Mouse (Mus musculus): Measurements from ENCODE around the gene Emp3. TPM values are rescaled to one million over a fixed set of nuclear protein-coding genes. Genes with fewer than 3 reads are reported as not detected.

Gene Emp3
- polyA plus RNA-seq, 1 experiment from 2014 or later: 61.6 TPM

DNA sequence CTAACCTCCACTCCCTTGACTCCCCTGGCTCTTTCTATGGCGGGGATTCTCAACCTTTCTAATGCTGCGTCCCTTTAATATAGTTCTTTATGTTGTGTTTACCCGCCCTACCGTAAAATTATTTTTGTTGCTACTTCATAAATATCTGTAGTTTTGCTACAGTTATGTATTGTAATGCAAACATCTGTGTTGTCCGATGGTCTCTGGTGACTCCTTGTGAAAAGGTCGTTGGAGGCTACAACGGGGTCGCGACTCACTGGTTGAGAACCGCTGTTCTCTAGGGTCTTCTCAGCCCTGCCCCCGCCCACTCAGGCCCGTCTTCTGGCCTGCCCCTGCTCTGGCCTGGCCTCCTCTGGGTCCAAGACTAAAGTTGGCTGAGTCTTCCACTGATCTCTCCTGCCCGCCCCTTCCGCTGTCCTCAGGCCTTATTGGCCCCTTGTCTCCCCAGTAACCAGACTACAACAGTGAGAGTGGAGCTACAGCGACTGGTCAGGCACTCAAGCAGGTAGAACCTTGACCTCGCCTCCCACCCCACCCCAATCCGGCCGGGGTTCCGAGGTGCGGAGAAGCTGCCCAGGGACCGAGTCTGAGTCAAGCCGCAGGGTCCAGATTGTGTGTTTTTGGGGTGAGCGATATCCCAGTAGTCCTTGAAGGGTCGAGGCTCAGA is 2.7 kb upstream of the Emp3 start, which contains the start of gene Ccdc114:
Gene Ccdc114 (plus strand): TSS at position 311 of the 667 bp plus-strand sequence.
- H3K4me2 ChIP-seq: peak within 1 kb of the TSS; percentile 76
- H3K27me3 ChIP-seq: 0 out of 2 replicates have a peak, but pooled peaks cover 3% of the 10 kb centered on the region
- DNase-seq: peak; percentile 52
- peak within 1 kb of the TSS; percentile 86 for H3K27ac ChIP-seq
- peak; percentile 66 for ATAC-seq (ENCODE audit: low read depth)
- no peaks in the 10 kb centered on the region for H3K9me3 ChIP-seq (replicated peaks)
- H3K4me1 ChIP-seq (replicated peaks): peaks cover 60% of the 10 kb centered on the region
- H3K36me3 ChIP-seq: peaks cover 3% of the 10 kb centered on the region; the same call in 1 of the 2 replicates
- peak within 1 kb of the TSS; percentile 58 for H3K4me3 ChIP-seq (replicated peaks)
- 2% methylated on average over 24 of the region's 24 CpGs for WGBS (ENCODE audit: insufficient replicate concordance)
- H3K9ac ChIP-seq: peak within 1 kb of the TSS; percentile 60

DNA sequence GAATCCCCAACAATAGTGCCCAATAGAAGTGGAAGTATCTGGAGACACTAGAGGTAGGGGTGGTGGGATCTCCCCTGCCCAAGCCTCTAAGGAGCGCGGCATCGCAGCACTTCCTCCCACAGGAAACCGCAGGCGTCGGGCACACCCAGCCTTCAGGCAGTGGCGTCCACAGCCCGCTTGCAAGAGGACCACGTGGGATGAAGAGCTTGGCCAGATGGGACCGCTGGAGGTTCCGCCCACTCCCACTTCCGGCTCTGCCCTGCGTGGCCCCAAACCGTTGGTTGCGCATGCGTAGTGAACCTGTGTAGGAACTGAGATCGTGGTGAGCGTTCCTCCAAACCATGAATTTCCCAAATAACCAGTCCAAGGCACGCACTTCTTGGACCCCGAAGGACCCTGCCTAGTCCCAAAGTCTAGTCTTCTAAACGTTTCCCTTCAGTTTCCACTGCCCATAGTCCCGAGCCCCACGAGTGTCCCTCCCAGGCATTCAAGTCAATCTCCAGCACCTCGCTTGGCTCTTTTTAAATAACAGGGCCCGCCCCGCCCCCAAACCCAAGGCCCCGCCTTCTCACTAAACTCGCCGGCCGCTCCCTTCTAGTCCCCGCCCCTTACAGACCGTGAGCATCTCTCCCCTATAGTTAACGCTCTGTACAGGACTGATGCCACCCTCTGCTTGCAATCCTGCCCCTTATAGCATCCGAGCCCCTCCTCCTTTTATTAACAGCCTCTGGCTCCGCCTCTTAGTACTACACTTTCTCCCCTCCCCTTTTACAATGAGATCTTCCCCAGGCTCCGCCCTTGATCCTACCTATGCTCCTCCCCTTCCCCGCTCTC is 1.9 kb upstream of the Emp3 start:
- H3K27me3 ChIP-seq: 0 out of 2 replicates have a peak, but pooled peaks cover under 1% of the 10 kb centered on the region
- peak overlapping the region; percentile 57 for H3K9ac ChIP-seq
- peaks cover 60% of the 10 kb centered on the region for H3K4me1 ChIP-seq (replicated peaks)
- H3K36me3 ChIP-seq: peaks cover 3% of the 10 kb centered on the region; the same call in 1 of the 2 replicates
- H3K4me3 ChIP-seq (replicated peaks): peak overlapping the region; percentile 58
- peak overlapping the region; percentile 76 for H3K4me2 ChIP-seq
- WGBS (ENCODE audit: insufficient replicate concordance): under 1% methylated on average over 37 of the region's 37 CpGs
- H3K9me3 ChIP-seq (replicated peaks): no peaks in the 10 kb centered on the region
- peak overlapping the region; percentile 86 for H3K27ac ChIP-seq
- DNase-seq: peak; percentile 90
- peak; percentile 82 for ATAC-seq (ENCODE audit: low read depth)

DNA sequence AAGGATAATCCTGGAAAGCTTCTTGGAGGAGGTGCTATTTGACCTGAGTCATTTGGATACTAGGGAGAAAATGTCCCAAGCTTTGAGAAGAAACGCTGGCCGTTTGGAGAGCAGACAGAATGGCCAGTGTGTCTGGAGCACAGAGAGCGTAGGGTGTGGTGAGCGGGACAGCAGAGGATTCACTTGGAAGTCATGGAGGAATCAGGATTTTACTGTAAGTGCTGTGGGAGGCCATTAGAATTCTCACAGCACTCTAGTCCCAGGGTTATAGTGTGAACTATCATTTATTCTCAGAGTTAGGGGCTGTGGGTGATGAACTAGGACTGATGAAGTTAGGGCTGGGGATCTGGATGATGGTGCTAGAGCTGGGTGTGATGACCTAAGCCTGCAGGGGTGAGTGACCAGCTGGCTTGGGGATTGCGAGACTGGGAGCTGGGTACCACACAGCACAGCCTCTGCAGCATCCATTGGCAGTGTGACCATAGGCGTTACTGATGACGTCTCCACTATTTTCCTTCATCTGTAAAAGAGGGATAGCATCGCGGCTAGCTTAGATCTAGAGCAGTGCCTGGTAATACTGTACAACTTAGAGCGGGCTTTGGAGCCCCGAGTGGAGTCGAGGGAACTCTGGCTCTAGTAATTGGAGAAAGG is 871 bp upstream of the Emp3 start:
- no peak for DNase-seq
- peaks cover 9% of the 10 kb centered on the region; the same call in 1 of the 2 replicates for H3K36me3 ChIP-seq
- peak overlapping the region; percentile 69; the same call in 1 of the 2 replicates for H3K9ac ChIP-seq
- peak overlapping the region; percentile 86 for H3K27ac ChIP-seq
- peak overlapping the region; percentile 76 for H3K4me2 ChIP-seq
- no peak for ATAC-seq (ENCODE audit: low read depth)
- 54% methylated on average over 12 of the region's 12 CpGs for WGBS (ENCODE audit: insufficient replicate concordance)
- no peaks in the 10 kb centered on the region for H3K9me3 ChIP-seq (replicated peaks)
- H3K4me1 ChIP-seq (replicated peaks): peaks cover 70% of the 10 kb centered on the region
- no peaks in the 10 kb centered on the region for H3K27me3 ChIP-seq
- H3K4me3 ChIP-seq (replicated peaks): peak overlapping the region; percentile 58; the same call in 1 of the 2 replicates

DNA sequence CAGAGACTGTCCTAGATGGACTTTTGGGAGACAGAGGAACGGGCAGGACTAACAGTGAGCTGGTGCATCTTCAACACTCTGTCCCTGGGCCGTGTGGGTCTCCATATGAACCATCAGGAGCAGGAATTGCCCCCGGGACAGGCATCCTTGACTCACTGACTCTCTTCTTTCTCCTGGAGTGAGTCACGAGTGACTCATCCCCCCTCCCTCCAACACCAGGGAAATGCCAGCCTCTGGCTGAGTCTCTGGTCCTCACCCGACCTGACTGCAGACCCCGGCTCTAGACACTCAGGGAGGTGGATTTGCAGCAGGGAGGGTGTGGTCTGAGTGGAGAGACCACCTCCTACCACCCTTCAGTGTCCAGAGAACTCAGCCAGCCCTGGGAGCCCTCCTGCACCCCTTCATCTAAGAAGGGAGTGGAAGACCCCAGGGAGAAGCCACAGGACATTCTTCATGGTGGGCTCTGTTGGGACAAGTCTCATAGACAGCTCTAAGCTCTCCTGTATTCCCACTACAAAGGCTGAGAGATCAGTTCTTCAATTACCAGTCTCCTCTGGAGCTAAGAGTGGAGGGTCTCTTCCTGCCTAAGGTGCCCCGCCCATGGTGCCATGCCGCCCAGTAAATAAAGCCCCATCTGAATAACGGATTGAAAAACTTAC is 492 bp downstream of the Emp3 start:
- ATAC-seq (ENCODE audit: low read depth): no peak
- 16% methylated on average over 9 of the region's 9 CpGs for WGBS (ENCODE audit: insufficient replicate concordance)

DNA sequence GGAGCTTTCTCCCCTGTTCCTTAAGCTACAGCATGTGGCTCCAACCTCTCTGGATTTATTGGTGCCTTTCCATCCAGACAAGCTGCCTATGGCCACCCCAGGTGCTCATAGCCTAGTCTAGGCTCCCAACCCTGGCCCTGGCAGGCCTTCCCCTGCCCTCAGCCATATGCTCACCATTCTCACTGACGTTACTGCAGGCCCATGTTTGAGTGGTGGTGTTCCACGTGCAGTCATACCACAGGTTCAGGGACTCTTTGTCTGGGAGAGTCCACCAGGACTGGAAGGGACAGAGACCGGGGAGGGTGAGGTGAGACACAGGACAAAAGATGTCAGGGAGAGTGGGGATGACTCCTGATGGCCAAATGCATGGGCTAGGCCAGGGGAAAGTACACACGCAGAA is 1.4 kb downstream of the Emp3 start:
- ATAC-seq (ENCODE audit: low read depth): no peak
- no peaks in the 10 kb centered on the region for H3K9me3 ChIP-seq (replicated peaks)
- H3K27ac ChIP-seq: peak overlapping the region; percentile 7; the same call in 1 of the 2 replicates
- H3K27me3 ChIP-seq: no peaks in the 10 kb centered on the region
- peaks cover 82% of the 10 kb centered on the region for H3K4me1 ChIP-seq (replicated peaks)
- WGBS (ENCODE audit: insufficient replicate concordance): 56% methylated on average over 4 of the region's 4 CpGs
- H3K4me2 ChIP-seq: peak overlapping the region; percentile 65
- H3K4me3 ChIP-seq (replicated peaks): peak overlapping the region; percentile 54
- peaks cover 12% of the 10 kb centered on the region; the same call in 1 of the 2 replicates for H3K36me3 ChIP-seq
- H3K9ac ChIP-seq: peak overlapping the region; percentile 69
- no peak for DNase-seq

More for the DNA sequence above, 492 bp downstream of the Emp3 start:
- peak overlapping the region; percentile 65 for H3K4me2 ChIP-seq
- H3K9me3 ChIP-seq (replicated peaks): no peaks in the 10 kb centered on the region
- peak overlapping the region; percentile 86 for H3K27ac ChIP-seq
- peak overlapping the region; percentile 69 for H3K9ac ChIP-seq
- no peak for DNase-seq
- H3K36me3 ChIP-seq: peaks cover 9% of the 10 kb centered on the region; the same call in 1 of the 2 replicates
- peaks cover 84% of the 10 kb centered on the region for H3K4me1 ChIP-seq (replicated peaks)
- peak overlapping the region; percentile 54 for H3K4me3 ChIP-seq (replicated peaks)
- no peaks in the 10 kb centered on the region for H3K27me3 ChIP-seq

DNA sequence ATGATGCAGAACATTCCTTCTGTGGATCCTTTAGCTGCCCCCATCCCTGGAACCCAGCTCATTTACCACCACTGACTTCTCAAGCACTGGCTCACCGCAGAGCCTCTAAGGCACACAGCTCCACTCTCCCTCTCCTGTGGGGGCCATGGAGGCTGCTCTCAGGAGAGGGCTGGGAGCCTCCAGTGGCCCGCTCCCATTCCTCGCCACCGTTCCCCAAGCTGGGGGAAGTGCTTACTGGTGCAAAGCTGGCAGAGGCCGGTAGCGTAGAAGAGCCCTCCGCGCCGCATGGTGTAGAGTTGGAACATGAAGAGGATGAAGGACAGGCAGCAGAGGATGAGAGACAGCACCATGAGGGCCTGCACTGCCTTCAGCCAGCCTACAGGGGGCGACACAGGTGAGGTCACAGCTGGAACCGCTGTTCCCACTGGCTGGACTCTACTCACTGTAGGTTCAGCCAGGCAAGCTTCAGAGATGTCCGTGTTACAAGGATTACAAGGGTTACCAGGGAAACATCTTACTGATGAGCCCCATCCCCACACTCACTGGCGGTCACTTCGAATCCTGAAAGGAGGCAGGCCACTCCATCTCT is 2.0 kb downstream of the Emp3 start:
- no peaks in the 10 kb centered on the region for H3K27me3 ChIP-seq
- DNase-seq (no peak), ATAC-seq (ENCODE audit: low read depth) (no peak)
- peak overlapping the region; percentile 65 for H3K4me2 ChIP-seq
- 0 out of 2 replicates have a peak overlapping the region, but pooled peaks have one; percentile 7 for H3K27ac ChIP-seq
- H3K9ac ChIP-seq: peak overlapping the region; percentile 69; the same call in 1 of the 2 replicates
- H3K9me3 ChIP-seq (replicated peaks): no peaks in the 10 kb centered on the region
- H3K4me3 ChIP-seq (replicated peaks): no peak overlapping the region
- peaks cover 15% of the 10 kb centered on the region; the same call in 1 of the 2 replicates for H3K36me3 ChIP-seq
- WGBS (ENCODE audit: insufficient replicate concordance): 77% methylated on average over 14 of the region's 14 CpGs
- H3K4me1 ChIP-seq (replicated peaks): peaks cover 76% of the 10 kb centered on the region

DNA sequence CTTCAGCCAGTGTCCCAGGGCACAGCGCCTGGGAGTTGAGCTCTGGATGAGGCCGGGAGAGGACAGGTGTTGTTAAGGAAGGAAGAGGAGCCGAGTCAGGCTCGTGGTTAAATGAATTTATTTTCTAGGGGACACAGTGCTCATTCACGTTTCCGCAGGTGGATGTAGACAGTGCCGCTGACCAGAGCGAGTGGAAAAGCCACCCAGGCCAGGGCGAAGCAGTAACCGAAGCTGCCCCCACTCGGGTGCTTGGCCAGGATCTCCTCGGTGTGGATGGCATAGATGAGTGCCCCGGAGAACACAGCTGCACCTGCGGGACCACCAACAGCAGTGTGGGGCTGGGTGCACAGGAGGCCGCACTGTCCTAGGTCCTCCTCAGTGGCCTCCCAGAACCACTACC is 3.3 kb downstream of the Emp3 start:
- no peak overlapping the region; the same call in 1 of the 2 replicates for H3K9ac ChIP-seq
- H3K36me3 ChIP-seq: peaks cover 15% of the 10 kb centered on the region; the same call in 1 of the 2 replicates
- H3K4me3 ChIP-seq (replicated peaks): no peak overlapping the region
- H3K27me3 ChIP-seq: no peaks in the 10 kb centered on the region
- ATAC-seq (ENCODE audit: low read depth): no peak
- no peaks in the 10 kb centered on the region for H3K9me3 ChIP-seq (replicated peaks)
- no peak overlapping the region for H3K4me2 ChIP-seq
- 77% methylated on average over 15 of the region's 15 CpGs for WGBS (ENCODE audit: insufficient replicate concordance)
- H3K4me1 ChIP-seq (replicated peaks): peaks cover 64% of the 10 kb centered on the region
- DNase-seq: no peak
- 0 out of 2 replicates have a peak overlapping the region, but pooled peaks have one; percentile 57 for H3K27ac ChIP-seq

DNA sequence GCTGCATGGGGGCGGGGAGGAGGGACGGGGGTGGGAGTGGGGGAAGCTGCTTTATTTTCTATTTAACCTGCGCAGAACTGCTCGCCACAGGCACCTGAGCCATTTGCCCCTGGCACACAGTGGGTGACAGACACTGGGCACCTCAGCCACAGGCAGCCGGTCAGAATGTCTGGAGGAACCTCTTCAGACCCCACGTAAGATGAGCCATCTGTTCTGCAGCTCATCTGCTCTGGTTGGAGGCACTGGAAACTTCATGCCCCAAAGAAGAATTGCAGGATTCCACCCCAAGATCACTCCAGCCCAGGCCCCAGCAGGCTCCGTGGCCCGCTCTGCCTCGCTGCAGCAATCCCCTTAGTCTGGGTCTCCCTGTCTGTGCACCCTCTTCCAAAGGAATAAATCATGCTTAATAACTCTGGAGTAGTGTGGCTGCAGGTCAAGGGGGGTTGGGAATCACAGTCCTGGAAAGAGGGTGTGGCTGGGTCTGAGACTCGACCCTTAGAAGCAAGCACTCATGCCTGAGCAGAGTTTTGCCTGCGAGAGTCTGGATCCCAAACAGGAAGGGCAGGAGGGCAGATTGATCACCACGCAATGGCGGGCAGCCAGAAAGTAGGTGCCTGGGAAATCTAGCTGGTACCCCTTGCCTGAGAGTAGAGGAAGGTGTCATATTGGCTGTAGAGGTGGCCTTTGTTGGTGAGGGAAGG is 4.0 kb downstream of the Emp3 start:
- 42% methylated on average over 13 of the region's 13 CpGs for WGBS (ENCODE audit: insufficient replicate concordance)
- Histone ChIP-seq H3K4me1 (replicated peaks) (peaks cover 56% of the 10 kb centered on the region), H3K4me3 (replicated peaks) (peak overlapping the region; percentile 43; the same call in 1 of the 2 replicates), H3K9ac (peak overlapping the region; percentile 37), H3K27me3 (no peaks in the 10 kb centered on the region), H3K9me3 (replicated peaks) (no peaks in the 10 kb centered on the region), H3K27ac (peak overlapping the region; percentile 57; the same call in 1 of the 2 replicates), H3K4me2 (peak overlapping the region; percentile 56), H3K36me3 (peaks cover 15% of the 10 kb centered on the region; the same call in 1 of the 2 replicates)
- DNase-seq (no peak), ATAC-seq (ENCODE audit: low read depth) (no peak)

DNA sequence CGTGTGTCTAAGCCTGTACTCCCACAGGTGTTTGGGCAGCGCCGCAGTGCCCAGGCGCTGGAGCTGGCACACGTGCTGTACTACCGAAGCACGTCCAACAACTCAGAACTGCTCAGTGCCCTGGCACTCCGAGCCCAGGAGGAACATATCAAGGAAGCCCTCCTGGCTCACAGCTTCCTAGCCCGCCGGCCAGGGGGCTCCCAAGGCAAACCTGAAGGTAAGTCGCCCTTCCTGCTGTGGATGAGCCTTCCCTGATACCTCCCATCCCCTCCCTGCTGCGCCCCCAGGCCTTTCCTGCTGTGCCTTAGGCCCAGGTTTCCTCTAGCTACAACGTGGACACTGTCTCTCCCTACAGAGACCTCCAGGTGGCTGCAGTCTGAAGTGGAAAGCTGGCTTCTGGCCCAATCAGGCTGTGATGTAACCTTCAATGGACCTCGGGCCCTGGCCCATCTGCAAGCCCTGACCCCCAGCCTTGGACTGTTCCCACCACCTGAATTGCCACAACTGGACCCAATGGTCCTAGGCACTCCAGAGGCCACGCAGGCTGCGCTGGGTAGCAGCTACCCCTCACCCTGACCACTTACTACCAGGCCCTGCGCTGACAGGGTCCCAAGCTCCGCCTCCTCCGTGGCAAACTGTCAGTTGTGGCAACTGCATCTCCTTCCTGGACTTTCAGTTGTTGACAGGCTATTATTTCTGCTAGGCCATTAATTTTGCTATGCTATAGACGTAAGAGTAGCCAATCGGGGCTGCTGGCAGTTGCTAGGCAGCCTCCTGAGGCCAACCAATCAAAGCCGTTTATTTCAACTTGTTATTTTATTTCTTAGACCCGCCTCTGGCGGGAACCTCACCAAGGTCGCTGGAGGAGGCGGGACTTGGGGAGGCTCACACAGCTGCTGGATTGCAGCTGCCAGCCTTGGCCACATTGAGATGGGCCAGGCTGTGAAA is 4.9 kb downstream of the Emp3 start:
- 45% methylated on average over 26 of the region's 26 CpGs for WGBS (ENCODE audit: insufficient replicate concordance)
- Histone ChIP-seq H3K4me2 (peak overlapping the region; percentile 56), H3K4me1 (replicated peaks) (peaks cover 48% of the 10 kb centered on the region), H3K9ac (peak overlapping the region; percentile 37), H3K27me3 (no peaks in the 10 kb centered on the region), H3K4me3 (replicated peaks) (peak overlapping the region; percentile 43), H3K36me3 (peaks cover 15% of the 10 kb centered on the region), H3K27ac (peak overlapping the region; percentile 57), H3K9me3 (replicated peaks) (no peaks in the 10 kb centered on the region)
- DNase-seq: peak; percentile 29
- peak; percentile 48 for ATAC-seq (ENCODE audit: low read depth)
